Mouse (Mus musculus) spleen, postnatal 4 days (tissue): ENCODE data around the gene Cdh24.

Experiments used
- DNase-seq, 2 experiments: peaks; one replicate each; pipeline ENCODE4 v3.0.0; 2022; ENCODE audit warnings: low spot score in 2 of 2

The Cdh24 gene

DNA sequence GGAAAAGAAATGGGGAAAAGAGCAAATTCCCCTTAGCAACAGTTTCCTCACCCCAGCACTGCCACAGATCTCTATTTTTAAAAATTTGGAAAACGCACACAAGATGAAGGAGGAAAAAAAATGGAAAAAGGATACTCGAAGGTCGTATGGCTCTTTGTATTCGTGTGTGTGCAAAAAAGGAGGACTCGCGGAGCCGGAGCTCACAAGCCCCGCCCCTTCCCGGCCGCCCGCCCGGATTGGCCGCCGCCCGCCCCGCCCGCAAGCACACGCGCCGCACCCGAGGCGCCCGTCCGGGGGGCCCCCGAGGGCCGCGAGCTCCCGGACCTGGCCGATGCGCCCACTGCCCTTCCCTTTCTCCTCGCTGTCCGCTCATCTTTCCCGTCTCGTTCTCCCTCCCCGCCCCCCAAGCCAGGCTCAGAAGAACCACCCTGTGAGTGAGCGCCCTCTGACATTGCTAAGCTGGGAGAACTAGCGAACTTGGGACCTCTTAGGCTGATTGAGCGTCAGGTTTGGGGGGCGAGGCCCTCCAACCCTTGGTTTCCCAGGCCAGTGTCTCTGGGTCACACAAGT is 35.3 kb downstream of the Cdh24 start, which contains the start of gene 4931414P19Rik:
4931414P19Rik (minus strand) TSS at position 242 of the 570 bp plus-strand sequence.
- peak; percentile 84 to 94 for DNase-seq

DNA sequence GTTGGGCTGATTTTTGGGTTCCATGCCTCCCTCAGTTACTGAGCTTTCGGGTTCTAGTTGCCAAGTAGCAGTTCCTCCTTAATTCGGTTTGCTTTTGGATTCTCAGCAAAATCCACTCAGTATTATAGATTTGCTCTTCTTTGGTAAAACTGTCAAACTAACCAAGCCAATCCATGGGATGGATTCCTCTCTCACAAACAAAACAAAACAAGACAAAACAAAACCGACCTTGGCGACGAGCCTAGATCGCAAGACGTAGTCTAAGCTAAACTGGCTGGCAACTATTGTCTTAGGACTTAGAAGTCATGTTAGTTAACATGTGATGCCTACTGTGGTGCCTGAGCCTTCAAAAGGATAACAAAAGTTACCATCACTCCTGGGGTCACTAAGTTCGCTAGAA is 37.5 kb downstream of the Cdh24 start:
- DNase-seq = no peak

DNA sequence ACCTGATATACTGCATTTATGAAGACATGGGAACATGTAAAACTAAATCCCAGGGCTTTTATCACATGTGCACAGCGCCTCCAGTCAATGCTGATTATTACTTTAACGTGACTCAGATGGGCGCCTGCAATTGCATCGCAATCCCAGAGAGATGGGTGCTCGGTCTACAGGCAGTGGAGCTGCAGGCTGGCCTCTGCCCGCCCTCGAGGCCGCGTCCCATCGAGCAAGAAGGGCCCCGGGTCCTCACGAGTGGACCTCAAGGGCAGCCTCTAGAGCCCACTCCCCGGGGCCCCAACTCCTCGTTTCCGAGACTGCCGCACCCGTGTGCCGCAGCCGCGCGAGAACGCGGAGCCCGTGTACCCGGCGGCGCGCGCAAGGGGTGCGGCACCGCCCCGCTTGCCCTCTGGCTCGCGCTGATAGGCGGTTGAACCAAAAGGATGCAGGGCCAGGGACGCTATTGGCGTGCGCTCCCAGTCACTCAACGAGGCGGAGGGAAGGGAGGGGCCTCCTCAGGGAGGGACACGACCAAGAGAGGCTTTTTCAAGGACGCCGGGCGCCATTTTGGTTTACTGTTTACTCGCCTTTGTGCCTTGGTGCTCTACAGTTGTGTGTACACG is 38.0 kb downstream of the Cdh24 start:
- peak; percentile 94 to 95 for DNase-seq

DNA sequence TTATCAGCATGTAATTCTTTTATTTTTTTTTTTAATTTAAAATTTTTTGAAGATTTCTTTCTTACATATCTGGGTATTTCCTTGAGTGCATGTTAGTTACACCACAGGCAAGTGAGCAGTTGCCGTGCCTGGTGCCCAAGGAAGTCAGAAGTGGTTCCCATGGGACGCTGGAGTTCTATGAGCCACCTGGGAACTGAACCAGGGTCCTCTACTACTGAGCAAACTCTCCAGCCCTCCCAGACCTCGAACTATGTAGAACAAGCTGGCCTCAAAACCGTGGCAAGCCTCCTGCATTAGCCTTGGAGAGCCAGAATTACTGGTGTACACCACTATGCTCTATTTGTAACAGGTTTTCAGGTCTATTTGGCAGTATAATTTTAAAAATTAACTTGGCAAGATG is 38.6 kb downstream of the Cdh24 start:
- DNase-seq = no peak

DNA sequence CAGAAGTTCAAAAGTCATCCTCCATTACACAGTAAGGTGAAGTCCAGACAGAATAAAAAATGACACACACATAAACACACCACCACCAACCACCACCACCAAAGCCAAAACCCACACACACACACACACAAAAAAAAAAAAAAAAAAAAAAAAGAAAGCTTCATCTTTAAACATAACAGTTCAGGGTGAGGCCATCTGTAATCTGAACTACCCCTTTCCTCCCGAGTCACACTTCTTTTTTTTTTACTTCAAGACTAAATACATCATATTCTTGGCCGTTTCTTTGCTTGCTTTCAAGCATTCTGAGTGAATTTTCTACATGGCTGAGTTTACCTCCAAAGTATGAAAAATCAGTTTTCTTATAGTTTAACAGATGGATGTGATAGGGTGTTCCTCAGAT is 39.6 kb downstream of the Cdh24 start:
- DNase-seq = no peak

DNA sequence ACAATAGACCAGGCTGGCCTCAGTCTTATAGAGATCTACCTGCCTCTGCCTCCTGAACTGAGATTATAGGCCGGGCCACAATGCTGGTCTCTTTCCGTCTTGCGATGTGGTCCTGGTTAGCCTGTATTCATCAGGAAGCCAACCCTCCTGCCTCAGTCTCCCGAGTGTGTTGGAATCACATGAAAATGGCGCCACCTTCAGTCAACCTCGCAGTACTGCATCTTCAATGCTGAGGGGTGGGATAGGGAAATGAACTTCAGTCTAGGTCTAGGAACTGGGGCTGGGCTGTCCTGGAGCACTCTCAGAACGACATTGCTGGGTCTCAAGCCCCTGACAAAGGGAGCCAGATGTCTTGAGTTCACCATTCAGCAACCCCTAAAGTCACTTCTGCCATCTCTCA is 44.1 kb downstream of the Cdh24 start:
- no peak for DNase-seq

DNA sequence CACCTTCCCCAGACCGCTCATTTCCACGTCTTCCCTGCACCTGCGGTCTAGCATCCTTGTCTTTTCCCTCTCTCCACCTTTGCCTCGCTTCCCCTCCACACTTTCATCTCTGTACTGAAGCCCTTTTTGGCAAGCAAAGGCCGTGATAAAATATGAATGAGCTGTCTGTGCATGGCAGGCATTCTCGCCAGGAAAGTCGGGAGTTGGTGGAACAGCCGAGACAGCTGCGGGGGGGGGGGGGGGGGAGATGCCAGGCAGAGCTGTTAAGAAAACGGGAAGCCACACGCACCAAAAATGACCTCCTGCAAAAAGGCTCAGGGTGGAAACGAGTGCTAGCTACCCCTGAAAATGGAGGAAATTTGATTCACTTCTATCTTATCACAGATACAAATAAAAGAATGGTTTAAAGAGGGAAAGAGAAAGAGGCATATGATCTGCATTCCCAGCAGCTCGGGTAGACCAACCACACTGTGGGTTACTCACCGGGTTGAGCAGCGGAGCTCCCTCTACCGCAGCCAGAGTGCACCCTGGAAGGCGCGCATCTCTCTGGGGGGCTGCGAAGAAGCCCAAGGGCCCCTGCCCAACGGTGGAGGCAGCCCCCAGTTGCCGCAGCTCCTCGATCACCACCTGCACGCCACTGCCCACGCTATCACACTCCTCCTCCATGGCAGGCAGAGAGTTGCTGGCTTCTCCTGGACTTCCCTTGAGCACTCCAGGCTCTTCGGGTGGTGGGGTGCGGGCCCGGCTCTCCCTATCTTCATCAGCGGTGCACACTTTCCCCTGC is 46.3 kb downstream of the Cdh24 start:
- DNase-seq = no peak

DNA sequence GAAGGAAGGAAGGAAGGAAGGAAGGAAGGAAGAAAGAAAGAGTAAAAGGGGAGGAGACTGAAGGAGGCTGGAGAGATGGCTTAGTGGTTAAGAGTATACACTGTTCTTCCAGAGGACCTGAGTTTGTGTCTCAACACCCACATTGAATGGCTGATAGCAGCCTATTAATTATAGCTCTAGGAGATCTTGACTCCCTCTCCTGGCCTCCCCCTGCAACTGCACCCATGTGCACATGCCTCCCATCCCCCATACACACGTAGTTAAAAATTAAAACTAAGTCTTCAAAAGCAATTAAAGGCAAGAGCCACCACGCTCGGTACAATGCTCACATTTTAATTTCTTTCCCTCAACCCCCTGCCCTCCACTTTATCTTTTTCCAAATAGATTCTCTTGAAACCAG is 47.1 kb downstream of the Cdh24 start:
- DNase-seq = no peak

DNA sequence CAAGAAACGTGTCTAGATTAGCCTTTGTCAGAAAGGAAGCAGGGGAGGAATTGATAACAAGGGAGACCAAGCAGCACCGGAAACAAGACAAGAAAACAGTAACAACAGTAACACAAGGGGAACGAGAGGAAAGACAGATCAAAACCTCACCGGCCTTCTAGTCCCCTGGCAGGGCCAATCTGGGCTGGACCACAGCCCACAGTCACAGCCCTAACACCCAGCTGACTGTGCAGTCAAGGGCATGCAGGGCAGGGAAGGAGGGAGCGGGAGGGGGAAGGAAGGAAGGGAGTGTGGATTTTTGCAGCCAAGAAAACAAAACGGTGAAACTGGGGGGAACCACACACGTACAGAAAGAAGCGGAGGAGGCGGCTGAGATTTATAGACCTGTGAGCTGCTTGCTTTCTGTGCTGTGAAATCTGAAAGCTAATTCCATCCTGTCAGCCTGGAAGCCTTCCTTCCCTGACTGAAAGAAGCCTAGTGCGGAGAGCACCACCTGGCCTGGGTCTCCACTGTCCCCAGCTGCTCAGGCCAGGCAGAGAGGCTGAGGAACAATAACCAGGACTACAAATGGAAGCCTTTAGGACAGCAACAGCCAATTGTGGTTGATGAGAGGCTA is 48.7 kb downstream of the Cdh24 start:
- DNase-seq = no peak

DNA sequence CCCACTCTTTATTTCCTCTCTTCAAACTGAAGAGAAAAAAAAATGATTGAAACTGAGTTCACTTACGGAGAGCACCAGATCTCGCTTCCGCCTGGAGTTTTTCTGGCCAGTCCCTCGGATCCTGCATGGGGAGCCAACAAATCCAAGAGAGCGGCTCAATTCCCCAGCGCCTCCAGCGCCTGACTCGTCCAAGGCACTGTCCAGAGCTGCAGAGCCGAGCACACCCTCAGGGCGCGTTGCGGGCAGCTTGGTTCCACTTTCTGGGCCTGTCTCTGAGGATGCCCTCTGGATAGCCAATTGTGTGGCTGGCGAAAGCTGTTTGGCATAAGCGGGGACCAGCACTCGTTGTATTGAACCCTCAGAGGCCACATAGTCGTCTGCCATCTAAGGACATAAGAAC is 50.1 kb downstream of the Cdh24 start:
- DNase-seq = no peak

DNA sequence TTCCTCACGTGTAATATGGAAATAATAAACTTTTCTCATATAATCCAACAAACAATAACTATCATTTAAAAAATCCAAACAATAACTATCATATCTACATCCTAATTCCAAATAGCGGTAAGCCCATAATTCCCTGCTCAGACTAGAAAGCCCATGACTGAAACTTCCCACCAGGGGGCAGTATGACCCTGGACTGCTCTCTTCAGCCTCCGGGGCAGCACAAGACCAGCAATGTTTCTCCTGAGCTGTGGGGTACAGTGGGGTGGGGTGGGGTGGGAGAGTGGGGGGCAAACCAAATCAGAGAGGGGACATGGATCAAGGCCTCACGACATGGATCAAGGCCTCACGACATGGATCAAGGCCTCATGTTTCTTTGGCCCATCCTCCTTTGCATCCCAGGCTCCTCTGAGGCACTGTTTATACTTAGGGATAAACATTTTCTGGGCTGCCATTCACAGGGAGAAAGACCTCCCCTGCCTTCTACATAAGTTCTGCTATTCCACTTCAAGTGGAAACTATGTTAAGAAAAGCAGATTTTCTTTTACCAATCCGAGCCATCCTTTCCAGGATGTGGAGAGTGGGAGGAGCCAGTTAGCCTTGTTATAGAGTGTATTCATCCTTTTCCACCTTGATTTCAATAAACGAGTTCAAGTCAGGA is 57.4 kb downstream of the Cdh24 start:
- peak; percentile 62 to 83 for DNase-seq

DNA sequence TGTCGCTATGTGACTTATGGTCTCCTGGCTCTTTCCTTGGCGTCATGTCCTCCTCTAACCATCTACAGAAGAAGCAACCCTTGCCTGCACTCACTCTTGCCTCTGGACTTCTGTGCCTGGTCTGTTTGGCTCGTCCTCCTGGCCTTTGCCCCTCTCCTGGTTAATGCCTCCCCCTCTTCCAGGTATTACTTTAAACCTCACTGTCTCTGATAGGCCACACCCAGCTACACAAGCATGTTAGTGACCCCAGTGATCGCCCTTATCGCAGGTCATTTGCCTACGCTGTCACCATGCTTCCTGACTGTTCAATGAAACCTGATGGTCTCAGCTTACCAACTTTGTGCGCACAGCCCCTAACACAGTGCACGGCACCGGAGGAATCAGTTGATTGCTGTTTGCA is 58.6 kb downstream of the Cdh24 start:
- DNase-seq = no peak
